8 mouse cellular contexts compared by ENCODE assay signal in genomic region chr16:30282844-30283495, GRCm38 (mm10). TPM values are rescaled to one million over a fixed set of nuclear protein-coding genes. Genes with fewer than 3 reads are reported as not detected.
DNase-seq lines count a peak whose midpoint lies in the region; ATAC-seq and TF ChIP-seq lines count a peak whose summit lies in the region.

Gene Lrrc15, minus strand, starts transcription at chr16:30283256.

- intact Hi-C loops in gastrocnemius, postnatal 14 days (cut with DNase I; ENCODE audit: low total_unique reads): no loop called here
- intact Hi-C loops in gastrocnemius, postnatal 36 days (cut with DNase I): no loop called here

- H3K9me3 ChIP-seq in heart, embryonic 16.5 days (replicated peaks; ENCODE audit: control insufficient read depth, low read length): no peaks in the 10 kb centered on the region
- no peaks in the 10 kb centered on the region for H3K9me3 ChIP-seq in liver, embryonic 16.5 days (replicated peaks; ENCODE audit: control insufficient read depth, low read length)
- H3K9me3 ChIP-seq in stomach, postnatal 0 days (ENCODE audit: control insufficient read depth, low read length): no peaks in the 10 kb centered on the region

- peak within 1 kb of the TSS; percentile 29 for H3K4me3 ChIP-seq in heart, embryonic 16.5 days (ENCODE audit: low read length)
- H3K4me3 ChIP-seq in liver, embryonic 16.5 days (ENCODE audit: low read depth, low read length): 0 out of 2 replicates have a peak within 1 kb of the TSS, but pooled peaks have one; percentile 18
- H3K4me3 ChIP-seq in stomach, postnatal 0 days (ENCODE audit: low read depth, low read length): peak within 1 kb of the TSS; percentile 23

- H3K4me2 ChIP-seq in heart, embryonic 16.5 days (ENCODE audit: low read depth, low read length): peak within 1 kb of the TSS; percentile 60
- H3K4me2 ChIP-seq in liver, embryonic 16.5 days (ENCODE audit: low read depth, low read length): peak within 1 kb of the TSS; percentile 41
- H3K4me2 ChIP-seq in stomach, postnatal 0 days (replicated peaks; ENCODE audit: low read depth): peak within 1 kb of the TSS; percentile 40

- no peak within 1 kb of the TSS for H3K27ac ChIP-seq in heart, embryonic 16.5 days (ENCODE audit: low read length)
- H3K27ac ChIP-seq in liver, embryonic 16.5 days (ENCODE audit: low read length): no peak within 1 kb of the TSS
- H3K27ac ChIP-seq in stomach, postnatal 0 days (replicated peaks): no peak within 1 kb of the TSS

- peak within 1 kb of the TSS; percentile 33; the same call in 1 of the 2 replicates for H3K9ac ChIP-seq in heart, embryonic 16.5 days (ENCODE audit: low read length)
- H3K9ac ChIP-seq in liver, embryonic 16.5 days (ENCODE audit: low read depth, low read length): no peak within 1 kb of the TSS
- 0 out of 2 replicates have a peak within 1 kb of the TSS, but pooled peaks have one; percentile 5 for H3K9ac ChIP-seq in stomach, postnatal 0 days (ENCODE audit: low read length)

- peak; percentile 54 for TF ChIP-seq CTCF in stomach, postnatal 0 days (IDR thresholded peaks at IDR 0.05; ENCODE audit: low read depth)

- DNase-seq in gastrocnemius, postnatal 14 days: peak; percentile 30
- DNase-seq in gastrocnemius, postnatal 36 days: no peak
- peak; percentile 79 for DNase-seq in ZHBTc4 (ENCODE audit: low read depth, low spot score)
- DNase-seq in stomach, postnatal 0 days (ENCODE audit: low spot score): peak; percentile 42
- DNase-seq in urinary bladder, postnatal 4 days (ENCODE audit: low spot score in 2 of 2): no peak
- DNase-seq in right cerebral cortex, postnatal 36 days (ENCODE audit: low spot score in 2 of 2): no peak

- no peak for TF ChIP-seq EP300 in stomach, postnatal 0 days (optimal IDR thresholded peaks at IDR 0.05)

- H3K4me1 ChIP-seq in heart, embryonic 16.5 days (ENCODE audit: control insufficient read depth, insufficient read depth, low read length): peaks cover 12% of the 10 kb centered on the region
- H3K4me1 ChIP-seq in liver, embryonic 16.5 days (ENCODE audit: control insufficient read depth, low read depth, low read length): no peaks in the 10 kb centered on the region
- no peaks in the 10 kb centered on the region for H3K4me1 ChIP-seq in stomach, postnatal 0 days (replicated peaks; ENCODE audit: control insufficient read depth, insufficient read depth)

- 8% methylated on average over 34 of the region's 34 CpGs for WGBS in heart, embryonic 16.5 days
- 9% methylated on average over 34 of the region's 34 CpGs for WGBS in liver, embryonic 16.5 days (ENCODE audit: insufficient replicate concordance)
- WGBS in stomach, postnatal 0 days: 12% methylated on average over 34 of the region's 34 CpGs

- no peaks in the 10 kb centered on the region for H3K36me3 ChIP-seq in heart, embryonic 16.5 days (ENCODE audit: control insufficient read depth, insufficient read depth)
- no peaks in the 10 kb centered on the region for H3K36me3 ChIP-seq in liver, embryonic 16.5 days (ENCODE audit: control insufficient read depth, insufficient read depth)
- no peaks in the 10 kb centered on the region for H3K36me3 ChIP-seq in stomach, postnatal 0 days (ENCODE audit: control insufficient read depth, insufficient read depth, low read length)

- H3K27me3 ChIP-seq in heart, embryonic 16.5 days (ENCODE audit: control insufficient read depth, insufficient read depth, low read length): peaks cover 32% of the 10 kb centered on the region
- peaks cover 26% of the 10 kb centered on the region for H3K27me3 ChIP-seq in liver, embryonic 16.5 days (ENCODE audit: control insufficient read depth, insufficient read depth, low read depth, low read length)
- no peaks in the 10 kb centered on the region for H3K27me3 ChIP-seq in stomach, postnatal 0 days (ENCODE audit: control insufficient read depth, insufficient read depth, low read length)

- no peak for ATAC-seq in heart, embryonic 16.5 days (replicated peaks; ENCODE audit: extremely low read depth, insufficient read depth, low FRiP score)
- ATAC-seq in liver, embryonic 16.5 days (ENCODE audit: low read depth): no peak
- peak; percentile 29 for ATAC-seq in stomach, postnatal 0 days (ENCODE audit: low FRiP score, low TSS enrichment)

RNA-seq across cellular contexts. Expression of gene Lrrc15, which starts in this region (rescaled TPM):
- under 1 TPM; 0.42 to 0.70 TPM for total RNA-seq in gastrocnemius, postnatal 14 days (2021)
- total RNA-seq in gastrocnemius, postnatal 36 days (2021): under 1 TPM; 0.10 to 0.17 TPM
- polyA plus RNA-seq in heart, embryonic 16.5 days (2015; fragmentation: Nextera tagmentation; extraction: Ambion mirVana): 0.21 and 0.26 TPM in 2 replicates
- polyA plus RNA-seq in liver, embryonic 16.5 days (2015; fragmentation: Nextera tagmentation; extraction: Ambion mirVana): 0.02 and 0.04 TPM in 2 replicates
- 0.76 and 0.87 TPM in 2 replicates for polyA plus RNA-seq in stomach, postnatal 0 days (2015; fragmentation: Nextera tagmentation; extraction: Ambion mirVana)

Comparison
In these comparisons a context has a peak if more than half of its experiments do, and no peak if none do; other contexts are left out.
1. Peak in DNase-seq in gastrocnemius, postnatal 14 days; RNA of the gene not detected or under 1 TPM.
2. Peak in DNase-seq, ATAC-seq, H3K4me3 ChIP-seq, H3K9ac ChIP-seq and H3K4me2 ChIP-seq in stomach, postnatal 0 days; RNA of the gene not detected or under 1 TPM.